Mouse (Mus musculus) spleen, adult 2 months (tissue): ENCODE results near the gene Ccdc42. TPM values are rescaled to one million over a fixed set of nuclear protein-coding genes. Genes with fewer than 3 reads are reported as not detected.

Experiments used
- DNase-seq, 2 experiments: peaks; one replicate each; pipeline versions ENCODE4 v3.0.0 to v3.0.0-alpha.2; 2012 to 2021; ENCODE audit warnings: low spot score in 2 of 2, low read depth in 1 of 2
- H3K27ac ChIP-seq: fragments of 200-500 bp; 2 replicates; pipeline ENCODE4 v1.5.1; 2012; ENCODE audit warnings: low read length, inconsistent platforms; ENCODE audit not compliant: insufficient read depth
- H3K27me3 ChIP-seq: fragments of 200-500 bp; 2 replicates; pipeline ENCODE4 v1.6.1; 2012; ENCODE audit warnings: mild to moderate bottlenecking, moderate library complexity, low read length, inconsistent platforms; ENCODE audit not compliant: control insufficient read depth, insufficient read depth
- H3K36me3 ChIP-seq: fragments of 200-500 bp; 2 replicates; pipeline ENCODE4 v1.6.1; 2012; ENCODE audit warnings: mild to moderate bottlenecking, low read length, inconsistent platforms; ENCODE audit not compliant: control insufficient read depth, insufficient read depth
- H3K4me1 ChIP-seq: fragments of 200-500 bp; 2 replicates; pipeline ENCODE4 v1.6.1; 2011; ENCODE audit warnings: inconsistent platforms; ENCODE audit not compliant: control insufficient read depth, insufficient read depth, insufficient read length
- H3K4me3 ChIP-seq: fragments of 200-500 bp; 2 replicates; pipeline ENCODE4 v1.5.1; 2011; ENCODE audit warnings: mild to moderate bottlenecking, inconsistent platforms; ENCODE audit not compliant: insufficient read depth, insufficient read length; ENCODE audit errors: extremely low read depth
- CTCF ChIP-seq: fragments of 200-500 bp; IDR thresholded peaks from 2 replicates; pipeline ENCODE4 v1.5.1; 2011; ENCODE audit warnings: mild to moderate bottlenecking, inconsistent platforms; ENCODE audit not compliant: insufficient read depth, insufficient read length, insufficient replicate concordance; ENCODE audit errors: extremely low read depth
- POLR2A ChIP-seq: fragments of 200-500 bp; IDR thresholded peaks from 2 replicates; pipeline ENCODE4 v1.6.1; 2011; ENCODE audit warnings: low read depth, low read length, inconsistent platforms
- WGBS: fragments of 180-500 bp; shearing (Covaris S2); methylation state at CpG from one replicate; pipeline ENCODE4 v1.1.7; 2018; 5-methylcytosine and 5-hydroxymethylcytosine counted together
- polyA plus RNA-seq: library from polyadenylated mRNA; depleted of rRNA; stranded (reverse); fragments of >200 nt; gene quantifications from 2 replicates; pipeline ENCODE4 v1.2.3, GENCODE M21; 2012; rRNA removed

Ccdc42 gene
- polyA plus RNA-seq, 1 experiment: 0.13 TPM

DNA sequence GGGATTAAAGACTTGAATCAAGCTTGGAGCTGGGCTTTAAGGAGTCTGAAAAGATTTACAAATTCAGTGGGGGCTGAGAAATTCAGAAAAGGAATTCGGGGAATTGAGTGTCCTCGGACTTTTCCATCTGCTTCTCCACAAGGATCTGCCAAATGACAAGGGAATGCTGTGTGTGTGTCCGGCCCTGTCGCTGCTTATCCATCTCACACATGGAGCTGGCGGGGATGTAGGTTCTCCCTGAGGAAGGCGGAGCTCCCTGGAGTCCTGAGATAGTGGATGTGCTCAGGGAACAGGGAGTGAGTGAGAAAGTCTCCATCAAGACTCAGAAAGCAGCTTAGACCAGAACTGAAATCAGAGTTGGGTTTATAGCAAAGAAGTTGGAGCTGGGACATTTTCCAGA lies 58.0 kb downstream of the Ccdc42 start:
- TF ChIP-seq CTCF (no peak), POLR2A (no peak)
- Histone ChIP-seq H3K27me3 (no peaks in the 10 kb centered on the region), H3K27ac (no peak overlapping the region), H3K4me3 (no peak overlapping the region), H3K36me3 (no peaks in the 10 kb centered on the region), H3K4me1 (no peaks in the 10 kb centered on the region)
- WGBS: 82% methylated on average over 6 of the region's 6 CpGs
- DNase-seq: no peak

Other genes starting within 250 kb of the Ccdc42 start
- 3.8 and 5.5 TPM in 2 replicates for gene Ntn1, start 186.2 kb upstream of the Ccdc42 start, polyA plus RNA-seq
- 34.7 and 37.3 TPM in 2 replicates for gene Pik3r5, start 154.9 kb upstream of the Ccdc42 start, polyA plus RNA-seq
- 4.0 and 4.6 TPM in 2 replicates for gene Pik3r6, start 84.0 kb upstream of the Ccdc42 start, polyA plus RNA-seq
- gene Mfsd6l, start 30.8 kb upstream of the Ccdc42 start, polyA plus RNA-seq: 0.18 and 0.26 TPM in 2 replicates
- 5.9 and 6.3 TPM in 2 replicates for gene Myh10, start 104.5 kb downstream of the Ccdc42 start, polyA plus RNA-seq